Comparison of ENCODE assay signal across 22 mouse cellular contexts in the genomic region with DNA sequence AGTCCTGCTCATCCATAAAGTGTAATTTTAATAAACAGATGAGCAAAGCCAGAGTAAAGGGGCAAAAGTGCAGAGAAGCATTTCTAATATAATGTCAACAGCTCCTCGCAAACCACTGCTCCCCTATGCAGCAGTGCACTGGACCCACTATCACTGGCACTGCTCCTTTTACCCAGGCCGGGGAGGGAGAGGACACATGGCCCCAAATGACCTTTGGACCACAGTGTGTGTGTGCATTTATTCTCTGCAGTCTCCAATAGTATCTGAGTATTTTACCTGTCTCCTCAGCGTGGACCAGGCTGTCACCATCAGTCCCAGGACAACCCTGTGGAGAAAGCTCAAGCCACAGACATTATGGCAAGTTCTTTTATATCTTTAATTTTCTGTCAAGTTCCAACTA. TPM values are rescaled to one million over a fixed set of nuclear protein-coding genes. Genes with fewer than 3 reads are reported as not detected.
DNase-seq lines count a peak whose midpoint lies in the region; ATAC-seq and TF ChIP-seq lines count a peak whose summit lies in the region.
"Not testable (repeated sequence)": the region's sequence is repeated elsewhere in the genome, so short reads cannot be mapped to it uniquely, and the experiment has no call there.
"Had no signal": no experiment of that assay in that cellular context is flagged by ENCODE, and none has a peak within 500 bp of the region (broad histone marks: within the 10 kb centered on the region; RNA-seq: fewer than 3 reads in every experiment).

No protein-coding gene starts in this region.

- H3K9ac ChIP-seq in hindbrain, postnatal 0 days (replicated peaks; ENCODE audit: low read length); intestine, embryonic 16.5 days (ENCODE audit: low read depth, low read length); kidney, embryonic 14.5 days (ENCODE audit: low read depth, low read length); midbrain, embryonic 13.5 days (replicated peaks); stomach, embryonic 14.5 days (replicated peaks; ENCODE audit: low read depth, low read length): not testable (repeated sequence)

- peak; percentile 11; the same call in 1 of the 2 replicates for ATAC-seq in hindbrain, postnatal 0 days
- ATAC-seq in intestine, embryonic 16.5 days = peak; percentile 74
- 0 out of 2 replicates have a peak, but pooled peaks have one; percentile 32 for ATAC-seq in kidney, embryonic 14.5 days (ENCODE audit: low FRiP score, low TSS enrichment)
- ATAC-seq in midbrain, embryonic 13.5 days = 0 out of 2 replicates have a peak, but pooled peaks have one; percentile 43
- 0 out of 2 replicates have a peak, but pooled peaks have one; percentile 23 for ATAC-seq in stomach, embryonic 14.5 days (ENCODE audit: insufficient number of reproducible peaks, insufficient read depth, low FRiP score, low read depth)

- WGBS in hindbrain, postnatal 0 days = 86% methylated on average over 2 of the region's 3 CpGs
- 66% methylated on average over 3 of the region's 3 CpGs for WGBS in intestine, embryonic 16.5 days
- WGBS in kidney, embryonic 14.5 days = 95% methylated on average over 2 of the region's 3 CpGs
- WGBS in midbrain, embryonic 13.5 days = 88% methylated on average over 3 of the region's 3 CpGs
- WGBS in stomach, embryonic 14.5 days = 69% methylated on average over 3 of the region's 3 CpGs

- not testable (repeated sequence) for H3K36me3 ChIP-seq in hindbrain, postnatal 0 days (ENCODE audit: insufficient read depth, low read length); intestine, embryonic 16.5 days (ENCODE audit: control insufficient read depth, insufficient read depth, low read length); kidney, embryonic 14.5 days (ENCODE audit: control insufficient read depth, insufficient read depth, low read length); midbrain, embryonic 13.5 days; stomach, embryonic 14.5 days (ENCODE audit: control insufficient read depth, insufficient read depth, low read length)

- H3K4me2 ChIP-seq in hindbrain, postnatal 0 days (ENCODE audit: low read depth, low read length); intestine, embryonic 16.5 days (ENCODE audit: low read depth, low read length); kidney, embryonic 14.5 days (replicated peaks; ENCODE audit: low read depth, low read length); midbrain, embryonic 13.5 days (replicated peaks); stomach, embryonic 14.5 days (replicated peaks; ENCODE audit: low read depth, low read length): not testable (repeated sequence)

- not testable (repeated sequence) for H3K4me1 ChIP-seq in hindbrain, postnatal 0 days (ENCODE audit: insufficient read depth, low read length); intestine, embryonic 16.5 days (ENCODE audit: control insufficient read depth, insufficient read depth, low read length); kidney, embryonic 14.5 days (ENCODE audit: control insufficient read depth, insufficient read depth, low read length); stomach, embryonic 14.5 days (ENCODE audit: control insufficient read depth, insufficient read depth, low read length)
- peaks cover 13% of the 10 kb centered on the region; the same call in 1 of the 2 replicates for H3K4me1 ChIP-seq in midbrain, embryonic 13.5 days (replicated peaks)

- TF ChIP-seq CTCF in hindbrain, postnatal 0 days (IDR thresholded peaks at IDR 0.05; ENCODE audit: low read depth) = not testable (repeated sequence)

- not testable (repeated sequence) for H3K4me3 ChIP-seq in hindbrain, postnatal 0 days (ENCODE audit: low read length); intestine, embryonic 16.5 days (ENCODE audit: low read length); kidney, embryonic 14.5 days (ENCODE audit: low read length); midbrain, embryonic 13.5 days (replicated peaks); stomach, embryonic 14.5 days (ENCODE audit: low read depth, low read length)

- not testable (repeated sequence) for DNase-seq in hindbrain, postnatal 0 days (ENCODE audit: low spot score)

- H3K9me3 ChIP-seq in hindbrain, postnatal 0 days (ENCODE audit: low read length); intestine, embryonic 16.5 days (ENCODE audit: control insufficient read depth, low read length); kidney, embryonic 14.5 days (ENCODE audit: control insufficient read depth, low read length); midbrain, embryonic 13.5 days; stomach, embryonic 14.5 days (ENCODE audit: control insufficient read depth, low read depth, low read length): not testable (repeated sequence)

- H3K27ac ChIP-seq in hindbrain, postnatal 0 days; intestine, embryonic 16.5 days (ENCODE audit: low read length); kidney, embryonic 14.5 days (ENCODE audit: low read depth, low read length); midbrain, embryonic 13.5 days; stomach, embryonic 14.5 days (ENCODE audit: low read length): not testable (repeated sequence)

- H3K27me3 ChIP-seq in hindbrain, postnatal 0 days (ENCODE audit: insufficient read depth, low read length); intestine, embryonic 16.5 days (replicated peaks; ENCODE audit: control insufficient read depth, insufficient read depth, low read length); kidney, embryonic 14.5 days (ENCODE audit: control insufficient read depth, insufficient read depth, low read length); midbrain, embryonic 13.5 days; stomach, embryonic 14.5 days (ENCODE audit: control insufficient read depth, insufficient read depth, low read length): not testable (repeated sequence)

RNA-seq across cellular contexts. Expression of gene Vmn1r223, which starts 21.7 kb away (rescaled TPM):
- not detected in 2 replicates for total RNA-seq in hindbrain, postnatal 0 days (2014; rRNA removed)
- not detected in 2 replicates for polyA plus RNA-seq in hindbrain, postnatal 0 days (2015; fragmentation: Nextera tagmentation; extraction: Ambion mirVana)
- not detected in 2 replicates for polyA plus RNA-seq in intestine, embryonic 16.5 days (2015; fragmentation: Nextera tagmentation; extraction: Ambion mirVana)
- not detected in 2 replicates for polyA plus RNA-seq in kidney, embryonic 14.5 days (2014; fragmentation: Nextera tagmentation; extraction: Ambion mirVana)
- polyA plus RNA-seq in midbrain, embryonic 13.5 days (2015; fragmentation: Nextera tagmentation; extraction: Ambion mirVana) = not detected in 2 replicates
- polyA plus RNA-seq in stomach, embryonic 14.5 days (2014; fragmentation: Nextera tagmentation; extraction: Ambion mirVana) = not detected in 2 replicates
- total RNA-seq: adrenal gland, adult 18-20 months; adrenal gland, adult 8-10 months; adrenal gland, postnatal 14 days; adrenal gland, postnatal 36 days; CH12.LX had no signal
- polyA plus RNA-seq: activated CD4-positive, CD25-positive, alpha-beta regulatory T cell, adult 4 months; CD4-positive, CD25-positive, alpha-beta regulatory T cell, adult 4 months; cerebellum, adult 2 months; cortical plate, adult 2 months; embryonic facial prominence, embryonic 10.5 days; embryonic facial prominence, embryonic 12.5 days; embryonic facial prominence, embryonic 14.5 days; forebrain, embryonic 11.5 days; forebrain, embryonic 13.5 days; forebrain, embryonic 15.5 days; G1E; Patski had no signal

RNA-seq across cellular contexts. Expression of gene Vmn1r222, which starts 32.9 kb away (rescaled TPM):
- not detected in 2 replicates for total RNA-seq in hindbrain, postnatal 0 days (2014; rRNA removed)
- not detected in 2 replicates for polyA plus RNA-seq in hindbrain, postnatal 0 days (2015; fragmentation: Nextera tagmentation; extraction: Ambion mirVana)
- not detected in 2 replicates for polyA plus RNA-seq in intestine, embryonic 16.5 days (2015; fragmentation: Nextera tagmentation; extraction: Ambion mirVana)
- polyA plus RNA-seq in kidney, embryonic 14.5 days (2014; fragmentation: Nextera tagmentation; extraction: Ambion mirVana) = not detected in 2 replicates
- not detected in 2 replicates for polyA plus RNA-seq in midbrain, embryonic 13.5 days (2015; fragmentation: Nextera tagmentation; extraction: Ambion mirVana)
- not detected in 2 replicates for polyA plus RNA-seq in stomach, embryonic 14.5 days (2014; fragmentation: Nextera tagmentation; extraction: Ambion mirVana)
- total RNA-seq: adrenal gland, adult 18-20 months; adrenal gland, adult 8-10 months; adrenal gland, postnatal 14 days; adrenal gland, postnatal 36 days; CH12.LX; G1E had no signal
- polyA plus RNA-seq: activated CD4-positive, CD25-positive, alpha-beta regulatory T cell, adult 4 months; CD4-positive, CD25-positive, alpha-beta regulatory T cell, adult 4 months; cerebellum, adult 2 months; cortical plate, adult 2 months; embryonic facial prominence, embryonic 10.5 days; embryonic facial prominence, embryonic 12.5 days; embryonic facial prominence, embryonic 14.5 days; forebrain, embryonic 11.5 days; forebrain, embryonic 13.5 days; forebrain, embryonic 15.5 days; G1E; Patski had no signal

RNA-seq across cellular contexts. Expression of gene Vmn1r221, which starts 54.7 kb away (rescaled TPM):
- total RNA-seq in hindbrain, postnatal 0 days (2014; rRNA removed) = not detected in 2 replicates
- not detected in 2 replicates for polyA plus RNA-seq in hindbrain, postnatal 0 days (2015; fragmentation: Nextera tagmentation; extraction: Ambion mirVana)
- polyA plus RNA-seq in intestine, embryonic 16.5 days (2015; fragmentation: Nextera tagmentation; extraction: Ambion mirVana) = not detected in 2 replicates
- polyA plus RNA-seq in kidney, embryonic 14.5 days (2014; fragmentation: Nextera tagmentation; extraction: Ambion mirVana) = not detected in 2 replicates
- not detected in 2 replicates for polyA plus RNA-seq in midbrain, embryonic 13.5 days (2015; fragmentation: Nextera tagmentation; extraction: Ambion mirVana)
- not detected in 2 replicates for polyA plus RNA-seq in stomach, embryonic 14.5 days (2014; fragmentation: Nextera tagmentation; extraction: Ambion mirVana)
- total RNA-seq: adrenal gland, adult 18-20 months; adrenal gland, adult 8-10 months; adrenal gland, postnatal 14 days; adrenal gland, postnatal 36 days; CH12.LX had no signal
- polyA plus RNA-seq: activated CD4-positive, CD25-positive, alpha-beta regulatory T cell, adult 4 months; CD4-positive, CD25-positive, alpha-beta regulatory T cell, adult 4 months; cerebellum, adult 2 months; cortical plate, adult 2 months; embryonic facial prominence, embryonic 10.5 days; embryonic facial prominence, embryonic 12.5 days; embryonic facial prominence, embryonic 14.5 days; forebrain, embryonic 11.5 days; forebrain, embryonic 13.5 days; forebrain, embryonic 15.5 days; G1E; Patski had no signal

Comparison
In these comparisons a context has a peak if more than half of its experiments do, and no peak if none do; other contexts are left out.
1. ATAC-seq: peak in every context shown above with its lines; median percentile 74 in intestine, embryonic 16.5 days; 43 in midbrain, embryonic 13.5 days; 32 in kidney, embryonic 14.5 days; 23 in stomach, embryonic 14.5 days; 11 in hindbrain, postnatal 0 days.